Mouse (Mus musculus) liver, postnatal 0 days (tissue): ENCODE results near the gene Mast1. TPM values are rescaled to one million over a fixed set of nuclear protein-coding genes. Genes with fewer than 3 reads are reported as not detected.
A peak's percentile ranks its signal among the peaks of the same experiment; 100 is the strongest.

Experiments used
- ATAC-seq: fragments of 200-750 bp; cut with Nextera tagmentation; 2 replicates; pipeline ENCODE4 v1.8.0; 2017; ENCODE audit warnings: mild to moderate bottlenecking, moderate library complexity
- DNase-seq: peaks from one replicate; pipeline ENCODE4 v3.0.0-alpha.2; 2016
- H3K27ac ChIP-seq: fragments of 300-500 bp; sonication (generic); 2 replicates; pipeline ENCODE4 v1.5.1; 2014; ENCODE audit warnings: antibody characterized with exemption, moderate library complexity, mild to moderate bottlenecking, low read depth
- H3K27me3 ChIP-seq: fragments of 300-500 bp; sonication (generic); 2 replicates; pipeline ENCODE4 v1.6.1; 2014; ENCODE audit warnings: low read length, control low read depth, mixed read lengths; ENCODE audit not compliant: insufficient read depth
- H3K36me3 ChIP-seq: fragments of 300-500 bp; sonication (generic); replicated peaks from 2 replicates; pipeline ENCODE4 v1.6.1; 2014; ENCODE audit warnings: mild to moderate bottlenecking, control low read depth, low read length, moderate library complexity, mixed read lengths; ENCODE audit not compliant: insufficient read depth
- H3K4me1 ChIP-seq: fragments of 300-500 bp; sonication (generic); 2 replicates; pipeline ENCODE4 v1.6.1; 2014; ENCODE audit warnings: antibody characterized with exemption, mild to moderate bottlenecking, control low read depth; ENCODE audit not compliant: insufficient read depth
- H3K4me2 ChIP-seq: fragments of 300-500 bp; sonication (generic); 2 replicates; pipeline ENCODE4 v1.6.1; 2014; ENCODE audit warnings: low read depth, mild to moderate bottlenecking, low read length, moderate library complexity, mixed read lengths
- H3K4me3 ChIP-seq: fragments of 300-500 bp; sonication (generic); 2 replicates; pipeline ENCODE4 v1.5.1; 2014; ENCODE audit warnings: low read depth, low read length
- H3K9ac ChIP-seq: fragments of 300-500 bp; sonication (generic); replicated peaks from 2 replicates; pipeline ENCODE4 v1.6.1; 2014; ENCODE audit warnings: mild to moderate bottlenecking, moderate library complexity
- H3K9me3 ChIP-seq: fragments of 300-500 bp; sonication (generic); 2 replicates; pipeline ENCODE4 v1.6.1; 2016; ENCODE audit warnings: mild to moderate bottlenecking, control low read depth, low read length, mixed read lengths
- CTCF ChIP-seq: sonication (generic); IDR thresholded peaks from 2 replicates; pipeline ENCODE4 v1.5.1; 2016; ENCODE audit warnings: antibody characterized with exemption, low read depth
- EP300 ChIP-seq: IDR thresholded peaks from 2 replicates; pipeline ENCODE4 v1.6.1; 2016; ENCODE audit warnings: antibody characterized with exemption, low read depth, mild to moderate bottlenecking
- WGBS: fragments of 180-500 bp; shearing (Covaris S2); extraction: QIAGEN DNeasy Blood & Tissue Kit; methylation state at CpG from one replicate; pipeline ENCODE4 v1.1.7; 2014; ENCODE audit not compliant: insufficient replicate concordance; 5-methylcytosine and 5-hydroxymethylcytosine counted together
- polyA plus RNA-seq: library from polyadenylated mRNA; unstranded; fragments of >200 nt; fragmentation: Nextera tagmentation; extraction: Ambion mirVana; gene quantifications from 2 replicates; pipeline ENCODE4 v1.2.1, GENCODE M21; 2015

Gene Mast1
- polyA plus RNA-seq, 1 experiment from 2014 or later: 0.07 TPM

DNA sequence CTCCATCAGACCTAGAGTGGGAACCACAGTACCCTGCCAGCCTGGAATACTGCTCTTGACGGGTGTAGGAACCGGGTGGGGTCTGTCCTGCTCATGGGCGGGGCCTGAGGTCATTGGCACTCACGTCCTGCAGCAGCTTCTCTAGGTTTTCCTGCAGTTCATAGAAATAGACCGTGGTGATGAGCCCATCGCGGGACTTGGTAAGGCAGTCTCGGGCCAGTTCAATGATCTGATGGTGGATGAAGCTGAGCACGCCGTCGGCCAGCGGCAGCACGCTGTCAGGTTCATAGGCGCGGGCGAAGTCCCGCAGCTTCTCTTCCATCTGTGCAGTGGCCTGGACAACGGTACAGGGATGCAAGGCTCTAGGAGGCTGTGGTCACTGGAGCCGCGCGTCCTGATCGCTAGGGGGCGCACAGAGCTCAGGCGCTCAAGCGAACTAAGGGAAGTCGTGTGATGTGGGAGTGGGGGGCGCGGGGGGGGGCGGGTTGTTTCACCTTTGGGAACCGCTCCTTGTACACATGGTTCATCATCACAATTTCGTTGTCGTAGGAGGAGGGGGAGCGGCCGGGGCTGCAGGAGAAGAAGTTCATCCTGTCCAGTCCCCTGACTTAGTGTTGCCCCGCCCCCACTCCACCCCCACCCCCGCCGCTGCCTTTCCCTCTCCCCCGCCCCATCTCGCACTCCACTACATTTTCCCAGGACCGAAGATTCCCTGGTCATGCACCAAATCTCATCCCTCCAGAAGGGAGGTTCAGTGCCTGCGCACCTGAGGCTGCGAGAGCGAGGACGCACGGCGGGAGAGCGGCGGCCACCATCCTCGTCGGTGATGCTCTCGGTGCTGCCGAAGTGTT is 8.5 kb downstream of the Mast1 start:
- peak overlapping the region; percentile 53 for H3K4me2 ChIP-seq
- H3K9me3 ChIP-seq: no peaks in the 10 kb centered on the region
- peaks cover 4% of the 10 kb centered on the region; the same call in 1 of the 2 replicates for H3K4me1 ChIP-seq
- DNase-seq (peak; percentile 83), ATAC-seq (peak; percentile 55)
- H3K4me3 ChIP-seq: no peak overlapping the region
- H3K9ac ChIP-seq: no peak overlapping the region
- TF ChIP-seq CTCF (peak; percentile 88), EP300 (no peak)
- 5% methylated on average over 52 of the region's 52 CpGs for WGBS
- H3K36me3 ChIP-seq: no peaks in the 10 kb centered on the region
- peaks cover 29% of the 10 kb centered on the region for H3K27me3 ChIP-seq
- no peak overlapping the region for H3K27ac ChIP-seq

DNA sequence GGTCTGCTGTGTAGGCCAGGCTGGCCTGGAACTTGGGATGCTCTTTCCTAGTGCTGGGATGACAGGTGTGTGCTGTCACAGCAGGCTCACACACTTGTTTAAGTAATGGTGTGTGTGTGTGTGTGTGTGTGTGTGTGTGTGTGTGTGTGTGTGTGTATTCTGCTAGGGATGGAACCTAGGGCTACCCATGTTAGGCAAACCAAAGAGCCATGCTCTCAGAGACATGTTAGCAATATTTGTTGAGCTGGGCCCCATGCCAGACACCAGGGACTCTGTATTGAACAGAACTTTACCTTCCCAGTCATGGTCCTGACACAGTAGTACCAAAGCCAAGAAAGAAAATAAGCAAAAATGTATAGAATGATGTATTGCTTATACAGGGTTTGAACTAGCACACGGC is 9.6 kb downstream of the Mast1 start:
- ATAC-seq: peak; percentile 87
- no peak overlapping the region for H3K9ac ChIP-seq
- no peaks in the 10 kb centered on the region for H3K9me3 ChIP-seq
- no peak overlapping the region for H3K27ac ChIP-seq
- no peaks in the 10 kb centered on the region for H3K36me3 ChIP-seq
- peaks cover 4% of the 10 kb centered on the region; the same call in 1 of the 2 replicates for H3K4me1 ChIP-seq
- H3K4me2 ChIP-seq: no peak overlapping the region
- no peak overlapping the region for H3K4me3 ChIP-seq
- TF ChIP-seq CTCF (no peak), EP300 (no peak)
- H3K27me3 ChIP-seq: peaks cover 28% of the 10 kb centered on the region
- peak; percentile 77 for DNase-seq
- 87% methylated on average over 1 of the region's 1 CpGs for WGBS

DNA sequence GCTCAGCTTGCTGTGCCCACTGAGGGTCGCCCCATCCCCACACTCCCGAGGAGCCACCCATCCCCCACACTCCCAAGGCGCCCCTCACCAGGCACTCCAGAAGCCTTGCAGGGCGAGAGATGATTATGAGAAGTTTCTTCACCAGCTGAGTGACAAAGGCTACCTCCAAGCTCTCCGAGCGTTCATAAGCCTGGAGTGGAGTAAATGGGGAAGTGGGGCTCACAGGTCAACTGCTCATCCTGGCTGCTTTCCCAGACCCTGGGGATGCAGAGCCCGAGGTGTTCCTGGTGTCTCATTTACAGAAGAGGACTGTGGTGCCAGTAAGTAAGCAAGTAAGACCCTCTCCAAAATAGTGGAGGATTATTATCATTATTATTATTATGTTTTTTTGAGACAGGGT is 11.6 kb downstream of the Mast1 start:
- ATAC-seq (no peak), DNase-seq (peak; percentile 13)
- Histone ChIP-seq H3K27ac (no peak overlapping the region), H3K4me3 (no peak overlapping the region), H3K36me3 (no peaks in the 10 kb centered on the region), H3K4me1 (peaks cover 4% of the 10 kb centered on the region; the same call in 1 of the 2 replicates), H3K9ac (no peak overlapping the region), H3K4me2 (no peak overlapping the region), H3K27me3 (peaks cover 23% of the 10 kb centered on the region), H3K9me3 (no peaks in the 10 kb centered on the region)
- WGBS: 55% methylated on average over 6 of the region's 7 CpGs
- TF ChIP-seq EP300 (no peak), CTCF (no peak)

DNA sequence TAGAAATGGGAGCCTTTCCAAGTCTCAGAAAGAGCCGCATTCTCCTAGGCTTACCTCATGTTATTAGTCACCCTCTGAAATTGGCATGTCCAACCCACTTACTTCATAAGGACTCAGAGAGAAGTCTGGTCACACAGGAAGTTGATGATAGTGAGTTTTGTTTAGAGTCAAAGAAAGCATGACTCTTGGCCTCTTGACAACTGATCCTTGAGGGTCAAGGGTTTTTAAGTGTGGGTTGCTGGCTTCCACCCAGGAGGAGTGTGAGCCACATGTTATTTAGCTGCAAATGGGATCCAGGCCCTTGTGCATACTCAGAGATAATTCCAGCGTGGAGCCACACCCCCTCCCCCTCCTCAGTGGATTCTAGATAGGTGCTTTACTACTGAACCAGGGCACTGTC is 15.6 kb downstream of the Mast1 start:
- Histone ChIP-seq H3K27ac (no peak overlapping the region), H3K9ac (no peak overlapping the region), H3K9me3 (no peaks in the 10 kb centered on the region), H3K4me2 (no peak overlapping the region), H3K36me3 (no peaks in the 10 kb centered on the region), H3K4me3 (no peak overlapping the region), H3K27me3 (peaks cover 4% of the 10 kb centered on the region; the same call in 1 of the 2 replicates), H3K4me1 (no peaks in the 10 kb centered on the region)
- DNase-seq (no peak), ATAC-seq (no peak)
- 73% methylated on average over 2 of the region's 2 CpGs for WGBS
- TF ChIP-seq EP300 (no peak), CTCF (no peak)

GRCm38 (mm10) chr8:84918646-84919045 is 18.5 kb downstream of the Mast1 start:
- H3K4me2 ChIP-seq: no peak overlapping the region
- no peak overlapping the region for H3K4me3 ChIP-seq
- H3K36me3 ChIP-seq: no peaks in the 10 kb centered on the region
- H3K27ac ChIP-seq: no peak overlapping the region
- no peaks in the 10 kb centered on the region for H3K9me3 ChIP-seq
- TF ChIP-seq EP300 (no peak), CTCF (no peak)
- DNase-seq (no peak), ATAC-seq (no peak)
- H3K4me1 ChIP-seq: peaks cover under 1% of the 10 kb centered on the region; the same call in 1 of the 2 replicates
- 88% methylated on average over 15 of the region's 15 CpGs for WGBS
- no peak overlapping the region for H3K9ac ChIP-seq
- H3K27me3 ChIP-seq: peaks cover 4% of the 10 kb centered on the region; the same call in 1 of the 2 replicates

DNA sequence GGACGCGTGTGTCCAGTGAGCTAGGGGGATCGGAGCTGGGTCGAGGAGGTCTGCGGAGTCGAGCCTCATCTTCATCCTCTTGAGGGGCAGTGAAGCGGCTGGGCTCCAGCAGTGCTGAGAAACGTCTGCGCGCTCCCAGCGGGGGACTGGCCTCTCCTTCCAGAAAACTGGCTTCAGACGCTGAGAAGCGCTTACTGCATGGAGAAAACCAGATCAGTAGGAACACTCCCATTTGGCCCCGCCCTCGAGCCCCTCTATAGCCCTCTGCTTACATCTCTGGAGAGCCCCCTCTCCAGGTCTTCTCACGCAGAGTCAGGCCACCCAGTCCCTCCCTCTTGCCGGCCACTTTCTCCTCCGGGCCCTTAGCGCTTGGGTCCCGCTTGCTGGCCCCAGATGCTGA is 19.4 kb downstream of the Mast1 start:
- TF ChIP-seq EP300 (no peak), CTCF (no peak)
- H3K9me3 ChIP-seq: no peaks in the 10 kb centered on the region
- peaks cover 8% of the 10 kb centered on the region for H3K4me1 ChIP-seq
- no peak overlapping the region for H3K4me3 ChIP-seq
- no peak overlapping the region for H3K27ac ChIP-seq
- H3K36me3 ChIP-seq: no peaks in the 10 kb centered on the region
- no peak overlapping the region for H3K4me2 ChIP-seq
- no peak for DNase-seq
- H3K27me3 ChIP-seq: peaks cover 8% of the 10 kb centered on the region
- ATAC-seq: no peak
- no peak overlapping the region for H3K9ac ChIP-seq
- 49% methylated on average over 20 of the region's 20 CpGs for WGBS
